ENCODE assay signal across 8 mouse cellular contexts in the genomic region with DNA sequence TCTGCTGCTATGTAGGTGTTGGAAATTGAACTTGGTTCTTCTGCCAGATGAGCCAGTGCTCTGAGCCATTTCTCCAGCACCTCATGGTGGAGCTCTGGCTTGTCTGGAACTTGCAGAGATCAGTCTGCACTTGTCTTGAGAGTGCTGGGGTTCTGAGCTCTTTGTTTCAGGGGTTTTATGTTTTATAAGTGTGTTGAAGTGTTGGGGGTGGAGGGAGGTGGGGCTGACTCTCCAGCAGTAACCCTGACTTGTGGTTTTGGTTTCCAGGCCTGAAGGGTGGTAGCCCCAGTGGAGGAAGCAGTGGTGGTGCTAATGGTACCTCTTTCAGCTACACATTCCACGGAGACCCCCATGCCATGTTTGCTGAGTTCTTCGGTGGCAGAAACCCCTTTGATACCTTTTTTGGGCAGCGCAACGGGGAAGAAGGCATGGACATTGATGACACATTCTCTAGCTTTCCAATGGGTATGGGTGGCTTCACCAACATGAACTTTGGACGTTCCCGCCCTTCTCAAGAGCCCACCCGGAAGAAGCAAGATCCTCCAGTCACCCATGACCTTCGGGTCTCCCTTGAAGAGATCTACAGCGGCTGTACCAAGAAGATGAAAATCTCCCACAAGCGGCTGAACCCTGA. TPM values are rescaled to one million over a fixed set of nuclear protein-coding genes. Genes with fewer than 3 reads are reported as not detected.
DNase-seq lines count a peak whose midpoint lies in the region; ATAC-seq lines count a peak whose summit lies in the region.

No protein-coding gene starts in this region.

- no peaks in the 10 kb centered on the region for H3K27me3 ChIP-seq in kidney, embryonic 14.5 days (ENCODE audit: control insufficient read depth, insufficient read depth, low read length)
- H3K27me3 ChIP-seq in hindbrain, embryonic 12.5 days: no peaks in the 10 kb centered on the region
- H3K27me3 ChIP-seq in midbrain, embryonic 13.5 days: no peaks in the 10 kb centered on the region

- no peak overlapping the region for H3K27ac ChIP-seq in kidney, embryonic 14.5 days (ENCODE audit: low read depth, low read length)
- no peak overlapping the region for H3K27ac ChIP-seq in hindbrain, embryonic 12.5 days
- no peak overlapping the region for H3K27ac ChIP-seq in midbrain, embryonic 13.5 days

- DNase-seq in kidney, adult 18-20 months: no peak
- DNase-seq in MEL-GATA-1-ER (ENCODE audit: extremely low read depth, low read depth): peak; percentile 22
- DNase-seq in gastrocnemius, postnatal 10 days: no peak
- no peak for DNase-seq in spleen, postnatal 4 days (ENCODE audit: low spot score in 2 of 2)
- DNase-seq in spleen, postnatal 36 days (ENCODE audit: low spot score in 2 of 2): no peak

- peak overlapping the region; percentile 87 for H3K4me3 ChIP-seq in kidney, embryonic 14.5 days (ENCODE audit: low read length)
- H3K4me3 ChIP-seq in hindbrain, embryonic 12.5 days: peak overlapping the region; percentile 72
- H3K4me3 ChIP-seq in midbrain, embryonic 13.5 days (replicated peaks): peak overlapping the region; percentile 80

- peak overlapping the region; percentile 86; the same call in 1 of the 2 replicates for H3K9ac ChIP-seq in kidney, embryonic 14.5 days (ENCODE audit: low read depth, low read length)
- peak overlapping the region; percentile 89 for H3K9ac ChIP-seq in hindbrain, embryonic 12.5 days
- H3K9ac ChIP-seq in midbrain, embryonic 13.5 days (replicated peaks): peak overlapping the region; percentile 89

- peaks cover 43% of the 10 kb centered on the region for H3K36me3 ChIP-seq in kidney, embryonic 14.5 days (ENCODE audit: control insufficient read depth, insufficient read depth, low read length)
- H3K36me3 ChIP-seq in hindbrain, embryonic 12.5 days: peaks cover 40% of the 10 kb centered on the region
- peaks cover 45% of the 10 kb centered on the region for H3K36me3 ChIP-seq in midbrain, embryonic 13.5 days

- ATAC-seq in kidney, embryonic 14.5 days (ENCODE audit: low FRiP score, low TSS enrichment): no peak
- ATAC-seq in hindbrain, embryonic 12.5 days (ENCODE audit: low FRiP score): no peak
- no peak for ATAC-seq in midbrain, embryonic 13.5 days

- no peaks in the 10 kb centered on the region for H3K9me3 ChIP-seq in kidney, embryonic 14.5 days (ENCODE audit: control insufficient read depth, low read length)
- no peaks in the 10 kb centered on the region for H3K9me3 ChIP-seq in hindbrain, embryonic 12.5 days (replicated peaks)
- no peaks in the 10 kb centered on the region for H3K9me3 ChIP-seq in midbrain, embryonic 13.5 days

- 86% methylated on average over 10 of the region's 10 CpGs for whole genome bisulfite sequencing in kidney, embryonic 14.5 days
- WGBS in hindbrain, embryonic 12.5 days: 98% methylated on average over 10 of the region's 10 CpGs
- WGBS in midbrain, embryonic 13.5 days: 94% methylated on average over 10 of the region's 10 CpGs

- H3K4me2 ChIP-seq in kidney, embryonic 14.5 days (replicated peaks; ENCODE audit: low read depth, low read length): peak overlapping the region; percentile 90
- peak overlapping the region; percentile 79 for H3K4me2 ChIP-seq in hindbrain, embryonic 12.5 days (replicated peaks)
- H3K4me2 ChIP-seq in midbrain, embryonic 13.5 days (replicated peaks): peak overlapping the region; percentile 92

- peaks cover 13% of the 10 kb centered on the region; the same call in 1 of the 2 replicates for H3K4me1 ChIP-seq in kidney, embryonic 14.5 days (ENCODE audit: control insufficient read depth, insufficient read depth, low read length)
- H3K4me1 ChIP-seq in hindbrain, embryonic 12.5 days: peaks cover 19% of the 10 kb centered on the region
- peaks cover 31% of the 10 kb centered on the region for H3K4me1 ChIP-seq in midbrain, embryonic 13.5 days (replicated peaks)

RNA-seq across cellular contexts. Expression of a gene that starts 1.7 kb away (rescaled TPM):
- polyA plus RNA-seq in kidney, embryonic 14.5 days (2014; fragmentation: Nextera tagmentation; extraction: Ambion mirVana): 42.5 and 48.9 TPM in 2 replicates
- 57.1 and 62.8 TPM in 2 replicates for polyA plus RNA-seq in hindbrain, embryonic 12.5 days (2016; fragmentation: Nextera tagmentation; extraction: Ambion mirVana)
- 56.6 and 61.5 TPM in 2 replicates for polyA plus RNA-seq in midbrain, embryonic 13.5 days (2015; fragmentation: Nextera tagmentation; extraction: Ambion mirVana)
- 10 to 100 TPM; 10.3 to 11.7 TPM for total RNA-seq in gastrocnemius, postnatal 10 days (2021)

RNA-seq across cellular contexts. Expression of a gene that starts 1.9 kb away (rescaled TPM):
- polyA plus RNA-seq in kidney, embryonic 14.5 days (2014; fragmentation: Nextera tagmentation; extraction: Ambion mirVana): 661 and 682 TPM in 2 replicates
- polyA plus RNA-seq in hindbrain, embryonic 12.5 days (2016; fragmentation: Nextera tagmentation; extraction: Ambion mirVana): 646 and 653 TPM in 2 replicates
- polyA plus RNA-seq in midbrain, embryonic 13.5 days (2015; fragmentation: Nextera tagmentation; extraction: Ambion mirVana): 820 and 847 TPM in 2 replicates
- total RNA-seq in gastrocnemius, postnatal 10 days (2021): 100 to 1,000 TPM; 422 to 448 TPM

RNA-seq across cellular contexts. Expression of a gene that starts 42.8 kb away (rescaled TPM):
- 168 and 210 TPM in 2 replicates for polyA plus RNA-seq in kidney, embryonic 14.5 days (2014; fragmentation: Nextera tagmentation; extraction: Ambion mirVana)
- 188 and 193 TPM in 2 replicates for polyA plus RNA-seq in hindbrain, embryonic 12.5 days (2016; fragmentation: Nextera tagmentation; extraction: Ambion mirVana)
- polyA plus RNA-seq in midbrain, embryonic 13.5 days (2015; fragmentation: Nextera tagmentation; extraction: Ambion mirVana): 164 and 172 TPM in 2 replicates
- total RNA-seq in gastrocnemius, postnatal 10 days (2021): 10 to 100 TPM; 28.0 to 34.5 TPM

RNA-seq across cellular contexts. Expression of a gene that starts 43.2 kb away (rescaled TPM):
- 348 and 423 TPM in 2 replicates for polyA plus RNA-seq in kidney, embryonic 14.5 days (2014; fragmentation: Nextera tagmentation; extraction: Ambion mirVana)
- 307 and 342 TPM in 2 replicates for polyA plus RNA-seq in hindbrain, embryonic 12.5 days (2016; fragmentation: Nextera tagmentation; extraction: Ambion mirVana)
- polyA plus RNA-seq in midbrain, embryonic 13.5 days (2015; fragmentation: Nextera tagmentation; extraction: Ambion mirVana): 380 and 382 TPM in 2 replicates
- total RNA-seq in gastrocnemius, postnatal 10 days (2021): 100 to 1,000 TPM; 408 to 467 TPM

RNA-seq across cellular contexts. Expression of a gene that starts 56.8 kb away (rescaled TPM):
- 0.97 and 1.3 TPM in 2 replicates for polyA plus RNA-seq in kidney, embryonic 14.5 days (2014; fragmentation: Nextera tagmentation; extraction: Ambion mirVana)
- 0.70 and 0.93 TPM in 2 replicates for polyA plus RNA-seq in hindbrain, embryonic 12.5 days (2016; fragmentation: Nextera tagmentation; extraction: Ambion mirVana)
- polyA plus RNA-seq in midbrain, embryonic 13.5 days (2015; fragmentation: Nextera tagmentation; extraction: Ambion mirVana): 0.75 and 0.81 TPM in 2 replicates
- total RNA-seq in gastrocnemius, postnatal 10 days (2021): under 1 TPM; 0.14 to 0.38 TPM
